Mouse (Mus musculus) spleen, postnatal 14 days (tissue): ENCODE results near the gene Sdk1.
"Not testable (repeated sequence)": the region's sequence is repeated elsewhere in the genome, so short reads cannot be mapped to it uniquely, and the experiment has no call there.

Experiments
- DNase-seq, 2 experiments: peaks; one replicate each; pipeline ENCODE4 v3.0.0; 2021 to 2022; ENCODE audit warnings: low spot score in 2 of 2

The Sdk1 gene

DNA sequence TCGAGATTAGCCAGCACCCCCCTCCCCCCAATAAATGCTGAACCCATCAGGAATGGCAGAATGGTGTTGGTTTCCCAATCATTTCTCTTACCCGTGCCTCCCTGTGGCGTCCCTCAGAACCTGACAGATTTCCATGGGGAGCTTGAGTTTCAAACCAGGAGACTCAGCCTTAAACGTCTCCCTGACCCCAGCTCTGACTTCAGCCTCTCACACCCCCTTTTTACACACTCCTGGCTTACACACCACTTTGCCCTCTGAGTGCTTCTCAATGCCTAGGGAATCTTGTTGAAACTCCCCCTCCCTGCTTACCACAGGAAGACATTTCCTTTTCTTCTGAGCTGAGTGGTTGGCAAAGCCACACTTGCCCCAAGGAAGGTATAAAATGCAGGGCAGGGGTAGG is 392.0 kb downstream of the Sdk1 start:
- no peak for DNase-seq

GRCm38 (mm10) chr5:141636406-141636805 is 395.1 kb downstream of the Sdk1 start:
- DNase-seq = no peak

GRCm38 (mm10) chr5:141637054-141637453 is 395.8 kb downstream of the Sdk1 start:
- DNase-seq = not testable (repeated sequence)

- DNase-seq = no peak
Observed at GRCm38 (mm10) chr5:141645671-141646070, 404.4 kb downstream of the Sdk1 start.

DNA sequence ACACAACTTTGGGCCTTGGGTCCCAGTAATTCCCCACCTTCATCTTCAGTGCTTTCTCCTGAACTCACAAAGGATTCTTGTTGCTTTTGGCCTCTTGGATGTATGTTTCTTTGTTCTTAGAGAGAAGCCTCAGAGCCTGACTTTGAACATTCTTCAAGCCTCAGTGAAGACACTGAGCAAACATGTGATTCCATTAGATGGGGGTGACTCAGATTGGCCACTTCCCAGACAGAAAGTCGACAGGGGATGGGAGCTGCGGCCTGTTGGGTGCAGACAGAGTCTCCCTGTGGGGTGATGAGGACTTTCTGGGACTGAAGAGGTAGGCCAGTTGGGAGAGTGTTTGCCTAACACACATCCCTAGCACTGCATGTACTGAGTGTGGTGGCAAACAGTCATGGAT is 405.3 kb downstream of the Sdk1 start:
- DNase-seq = no peak

- DNase-seq = no peak
Observed at GRCm38 (mm10) chr5:141649831-141650375, 408.6 kb downstream of the Sdk1 start.

DNA sequence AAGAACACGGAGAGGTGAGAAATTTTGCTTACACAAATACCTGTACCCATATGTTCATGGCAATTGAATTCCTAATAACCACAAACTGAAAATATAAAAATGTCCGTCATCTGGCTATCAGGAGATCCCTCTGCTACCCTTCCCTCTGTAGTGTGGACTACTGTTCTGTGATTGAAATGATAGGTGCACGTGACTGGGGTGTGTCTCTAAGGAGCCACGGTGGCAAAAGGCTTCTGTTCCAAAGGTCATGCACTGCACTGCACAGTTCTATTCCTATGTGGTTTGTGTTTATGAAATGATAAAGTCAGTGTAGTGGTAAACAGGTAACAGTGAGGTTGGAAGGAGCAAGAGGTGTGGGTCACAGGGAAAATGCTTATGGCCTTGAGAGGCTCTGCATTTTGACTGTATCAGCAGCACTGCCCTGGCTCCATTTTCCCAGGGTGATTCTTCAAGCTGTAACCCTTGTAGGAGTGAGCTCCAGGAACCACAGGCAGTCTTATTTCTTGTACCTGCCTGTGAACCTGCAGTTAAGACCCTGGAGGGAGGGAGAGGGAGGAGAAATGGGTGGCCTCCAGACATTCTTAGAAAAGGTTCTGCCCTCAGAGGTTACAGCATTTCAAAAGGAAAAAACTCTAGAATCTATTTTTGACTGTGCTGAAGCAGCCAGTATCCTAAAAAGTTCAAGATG is 410.5 kb downstream of the Sdk1 start:
- no peak for DNase-seq

DNA sequence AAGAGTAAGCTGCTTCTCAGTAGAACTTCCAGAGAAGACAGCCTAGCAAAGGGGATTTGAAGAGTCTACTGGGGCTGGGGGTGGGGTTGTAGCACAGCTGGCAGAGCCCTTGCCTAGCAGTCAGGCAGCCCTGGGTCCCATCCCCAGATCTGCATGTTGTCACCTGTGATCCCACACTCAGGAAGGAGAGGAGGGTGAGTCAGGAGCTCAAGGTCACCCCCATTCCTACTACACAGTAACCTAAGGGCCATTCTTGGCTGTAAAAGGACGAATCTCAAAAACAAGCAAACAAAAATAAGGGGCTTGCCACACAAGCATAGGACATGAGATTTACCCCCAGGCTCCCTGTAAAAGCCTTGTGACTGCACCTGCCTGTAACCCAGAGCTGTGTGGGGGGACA is 435.1 kb downstream of the Sdk1 start:
- no peak for DNase-seq

GRCm38 (mm10) chr5:141677034-141677433 is 435.7 kb downstream of the Sdk1 start:
- no peak for DNase-seq

DNA sequence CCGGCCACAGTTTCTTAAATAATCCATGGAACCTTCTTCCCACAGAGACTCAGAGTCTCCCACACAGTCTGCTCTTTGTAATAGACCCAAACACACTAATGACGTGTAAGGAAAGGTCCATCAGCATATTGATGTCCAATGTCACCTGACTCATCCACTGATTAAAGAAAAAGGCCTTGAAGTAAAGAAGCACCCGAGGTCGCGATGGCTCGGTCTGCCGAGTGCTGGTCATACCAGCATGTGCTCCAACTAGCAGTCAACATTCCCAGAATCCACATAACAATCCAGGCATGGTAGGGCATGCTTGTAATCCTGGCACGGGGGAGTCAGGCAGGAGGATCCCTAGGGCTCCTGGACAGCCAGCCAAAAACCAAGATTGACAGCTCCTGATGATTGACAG is 436.6 kb downstream of the Sdk1 start:
- DNase-seq = no peak

- DNase-seq = no peak
Observed at GRCm38 (mm10) chr5:141686876-141687420, 445.7 kb downstream of the Sdk1 start.

- no peak for DNase-seq
Observed at GRCm38 (mm10) chr5:141689442-141690105, 448.3 kb downstream of the Sdk1 start.

- DNase-seq = no peak
Observed at GRCm38 (mm10) chr5:141691482-141691975, 450.2 kb downstream of the Sdk1 start.

DNA sequence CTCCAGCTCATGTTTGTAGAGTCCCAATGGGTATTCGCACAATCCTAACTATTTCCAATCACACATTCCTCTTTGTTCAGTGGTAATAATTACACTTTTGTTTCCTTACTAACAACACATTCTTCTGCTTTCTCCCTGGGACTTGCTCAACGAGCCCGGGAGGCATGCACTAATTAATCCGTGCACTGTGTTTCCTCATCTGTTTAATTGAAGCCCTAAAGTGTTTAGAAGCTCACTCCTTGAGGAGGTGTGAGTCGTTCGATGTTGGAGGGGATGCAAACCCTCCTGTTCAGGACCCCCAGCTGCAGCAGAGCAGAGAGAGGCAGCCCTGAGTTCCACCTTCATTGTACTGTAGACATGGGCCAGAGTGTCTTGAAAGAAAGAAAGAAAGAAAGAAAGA is 452.4 kb downstream of the Sdk1 start:
- DNase-seq = no peak

- no peak for DNase-seq
Observed at GRCm38 (mm10) chr5:141694901-141695300, 453.6 kb downstream of the Sdk1 start.

GRCm38 (mm10) chr5:141698406-141698805 is 457.1 kb downstream of the Sdk1 start:
- no peak for DNase-seq

GRCm38 (mm10) chr5:141720751-141721150 is 479.5 kb downstream of the Sdk1 start:
- DNase-seq = no peak

GRCm38 (mm10) chr5:141727968-141728367 is 486.7 kb downstream of the Sdk1 start:
- DNase-seq = no peak

DNA sequence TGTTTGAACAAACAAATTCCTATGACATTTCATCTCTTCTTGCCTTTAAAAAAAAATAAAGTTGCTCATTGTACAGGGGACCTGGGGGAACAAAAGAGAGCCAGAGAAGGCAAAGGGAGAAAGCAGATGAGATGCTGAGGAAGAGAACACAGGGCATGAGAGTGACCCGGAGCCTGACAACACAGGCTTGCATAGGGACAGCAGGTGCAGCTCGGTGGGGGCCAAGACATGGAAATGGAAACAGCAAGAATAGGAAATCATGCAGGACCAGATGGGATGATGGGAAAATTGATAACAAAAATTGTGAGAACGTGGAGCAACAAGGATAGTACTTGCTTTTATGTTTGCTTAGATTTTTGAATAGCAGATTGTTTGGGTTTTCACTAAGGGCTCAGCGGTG is 488.7 kb downstream of the Sdk1 start:
- no peak for DNase-seq

DNA sequence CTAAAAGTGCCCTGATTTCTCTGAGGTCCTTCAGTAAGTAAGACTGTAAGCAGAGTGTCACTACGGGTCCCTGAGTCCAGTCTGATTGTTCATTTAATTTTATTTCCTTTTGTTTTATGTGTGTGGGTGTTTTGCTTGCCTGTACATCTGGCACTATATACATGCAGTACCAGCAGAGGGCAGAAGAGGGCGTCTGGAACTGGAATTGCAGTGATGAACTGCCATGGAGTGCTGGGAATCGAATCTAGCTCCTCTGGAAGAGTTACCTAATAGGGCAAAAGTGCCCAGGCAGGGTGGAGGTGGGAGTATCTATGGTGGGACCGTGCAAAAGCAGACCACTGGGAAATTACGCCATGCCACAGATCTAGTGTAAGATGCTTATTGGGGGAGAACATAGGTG is 497.4 kb downstream of the Sdk1 start:
- DNase-seq = no peak

GRCm38 (mm10) chr5:141748793-141749192 is 507.5 kb downstream of the Sdk1 start:
- no peak for DNase-seq

GRCm38 (mm10) chr5:141754278-141754677 is 513.0 kb downstream of the Sdk1 start:
- DNase-seq = no peak

- no peak for DNase-seq
Observed at GRCm38 (mm10) chr5:141758885-141759284, 517.6 kb downstream of the Sdk1 start.
